Mouse (Mus musculus) liver, postnatal 0 days (tissue): ENCODE data around the gene Plxnb1.

ENCODE experiments used
- CTCF ChIP-seq: sonication (generic); IDR thresholded peaks from 2 replicates; pipeline ENCODE4 v1.5.1; 2016; ENCODE audit warnings: antibody characterized with exemption, low read depth
- EP300 ChIP-seq: IDR thresholded peaks from 2 replicates; pipeline ENCODE4 v1.6.1; 2016; ENCODE audit warnings: antibody characterized with exemption, low read depth, mild to moderate bottlenecking

DNA sequence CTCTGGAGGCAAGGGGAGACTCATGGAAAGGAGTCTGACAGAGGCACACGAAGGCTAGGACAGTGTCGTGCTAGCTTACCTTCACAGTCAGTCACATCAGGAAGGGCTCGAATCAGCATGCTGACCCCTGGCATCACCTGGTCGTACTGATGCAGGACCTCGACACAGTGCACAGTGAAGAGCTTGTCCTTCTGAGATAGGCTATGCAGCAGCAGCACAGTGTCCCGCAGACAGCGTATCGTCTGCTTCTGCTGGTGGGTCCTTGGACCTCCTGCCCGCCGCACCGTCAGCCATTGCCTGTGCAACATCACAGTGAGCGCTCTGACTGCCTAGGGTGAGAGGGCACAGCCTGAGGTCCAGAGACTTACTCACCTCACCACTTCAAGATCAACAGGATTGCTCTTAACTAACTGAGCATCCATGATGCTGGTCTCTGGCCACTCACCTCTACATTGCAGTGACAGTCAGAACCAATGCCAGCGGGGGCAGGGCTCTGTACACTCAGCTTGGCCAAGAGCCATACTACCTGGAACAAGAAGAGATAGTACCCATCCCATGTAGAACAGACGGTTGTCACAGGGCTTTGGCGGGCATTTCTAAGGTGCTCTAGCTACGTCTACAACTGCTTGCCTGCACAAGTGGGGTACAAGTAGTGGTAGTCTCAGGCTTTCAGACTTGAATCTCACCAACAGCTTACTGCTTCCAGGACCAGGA lies 34.8 kb upstream of the Plxnb1 start:
- TF ChIP-seq CTCF (no peak), EP300 (no peak)
